Mouse (Mus musculus): ENCODE results near the gene Ndufaf5. TPM values are rescaled to one million over a fixed set of nuclear protein-coding genes. Genes with fewer than 3 reads are reported as not detected.

The Ndufaf5 gene
- total and polyA plus RNA-seq, 3 experiments, result 17.1 to 21.1 TPM; not detected in 1

DNA sequence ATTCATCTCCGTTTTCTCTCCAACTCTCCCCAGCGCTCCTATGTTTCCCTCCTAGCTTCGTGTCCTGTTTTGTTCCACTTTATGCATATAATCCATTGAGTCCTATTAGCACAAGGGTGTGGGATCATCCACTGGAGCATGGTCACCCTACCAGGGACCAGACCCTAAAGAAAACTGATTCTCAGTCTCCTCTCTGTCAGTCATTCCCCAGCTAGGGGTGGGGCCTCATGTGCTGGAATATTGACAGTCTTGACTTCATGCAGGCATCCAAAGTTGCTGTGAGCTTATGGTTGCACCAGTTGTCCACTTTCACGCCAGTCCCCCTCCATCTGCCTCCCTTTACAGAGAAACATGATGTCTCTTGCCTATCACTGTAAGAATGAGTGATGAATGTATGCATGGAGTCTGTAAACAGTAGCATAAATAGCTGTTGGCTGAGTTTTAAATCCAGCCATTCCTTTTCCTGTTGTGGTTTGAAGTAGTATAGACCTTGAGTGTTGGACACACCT, 44.1 kb downstream of the Ndufaf5 start:
- Histone ChIP-seq H3K9me3 (replicated peaks; ENCODE audit: insufficient read depth, low read length) (no peaks in the 10 kb centered on the region), H3K4me1 (ENCODE audit: control insufficient read depth in 1 of 2, insufficient read depth in 2 of 2, low read length in 2 of 2) (no peaks in the 10 kb centered on the region), H3K27me3 (ENCODE audit: control insufficient read depth in 1 of 2, insufficient read depth in 2 of 2, low read length in 2 of 2) (no peaks in the 10 kb centered on the region), H3K27ac (ENCODE audit: control insufficient read depth, low read depth, low read length) (no peak overlapping the region), H3K4me3 (ENCODE audit: control insufficient read depth in 1 of 2, insufficient read depth in 1 of 2, low read depth in 2 of 2, low read length in 2 of 2) (no peak overlapping the region), H3K36me3 (ENCODE audit: control insufficient read depth in 1 of 2, insufficient read depth in 2 of 2, low read length in 2 of 2) (no peaks in the 10 kb centered on the region), H3K79me2 (ENCODE audit: control insufficient read depth, insufficient read depth, low read length, poor library complexity) (no peaks in the 10 kb centered on the region), H3K9ac (ENCODE audit: control insufficient read depth, low read depth, low read length, poor library complexity, severe bottlenecking) (no peak overlapping the region)
- no peak for DNase-seq (ENCODE audit: low read depth, low spot score)
- no peak for TF ChIP-seq CHD1 (IDR thresholded peaks at IDR 0.05; ENCODE audit: low read depth, low read length)
- TF ChIP-seq RCOR1 (IDR thresholded peaks at IDR 0.05; ENCODE audit: low read depth, low read length), result no peak
- TF ChIP-seq TCF12 (IDR thresholded peaks at IDR 0.05; ENCODE audit: low read depth, low read length), result no peak
- TF ChIP-seq CTCF (IDR thresholded peaks at IDR 0.05 in 2 of 3, conservative IDR thresholded peaks at IDR 0.05 in 1 of 3; ENCODE audit: control insufficient read depth in 1 of 3, insufficient read depth in 1 of 3, low read depth in 2 of 3, low read length in 3 of 3, poor library complexity in 1 of 3, severe bottlenecking in 1 of 3), result no peak
- no peak for TF ChIP-seq SMC3 (IDR thresholded peaks at IDR 0.05; ENCODE audit: low read depth, low read length)
- no peak for TF ChIP-seq MXI1 (IDR thresholded peaks at IDR 0.05; ENCODE audit: low read depth, low read length)
- no peak for TF ChIP-seq POLR2AphosphoS2 (IDR thresholded peaks at IDR 0.05; ENCODE audit: low read length)
- no peak for TF ChIP-seq MYB (IDR thresholded peaks at IDR 0.05; ENCODE audit: low read depth, low read length)
- TF ChIP-seq HCFC1 (IDR thresholded peaks at IDR 0.05; ENCODE audit: low read depth, low read length), result no peak
- TF ChIP-seq NELFE (IDR thresholded peaks at IDR 0.05; ENCODE audit: low read depth, low read length), result no peak
- no peak for TF ChIP-seq UBTF (IDR thresholded peaks at IDR 0.05; ENCODE audit: borderline replicate concordance, insufficient read depth, low read depth, low read length)
- TF ChIP-seq NRF1 (IDR thresholded peaks at IDR 0.05; ENCODE audit: insufficient read depth, low read depth, low read length, poor library complexity, severe bottlenecking), result no peak
- no peak for TF ChIP-seq MYC (IDR thresholded peaks at IDR 0.05; ENCODE audit: low read depth, low read length)
- TF ChIP-seq KAT2A (conservative IDR thresholded peaks at IDR 0.05; ENCODE audit: low read depth, low read length), result no peak
- TF ChIP-seq MAX (IDR thresholded peaks at IDR 0.05; ENCODE audit: low read length), result no peak

DNA sequence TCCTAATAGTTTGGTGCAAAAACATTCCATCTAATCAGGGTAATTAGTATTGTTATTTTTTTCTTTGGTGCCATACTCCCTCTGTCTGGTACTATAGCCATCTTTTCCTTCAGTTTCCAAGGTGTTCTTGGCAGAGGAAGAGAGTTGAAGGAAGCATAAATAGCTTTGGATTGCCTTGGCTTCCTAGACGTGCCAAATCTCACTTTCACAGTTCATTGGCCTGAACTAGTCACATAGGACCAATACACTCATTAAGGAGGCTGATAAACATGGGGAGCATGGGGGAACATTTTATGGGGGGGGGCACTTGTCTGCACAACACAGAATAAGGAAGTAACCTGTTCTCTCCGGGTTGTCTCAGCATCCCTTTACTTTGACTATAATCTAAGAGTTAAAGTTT, 45.0 kb downstream of the Ndufaf5 start:
- Histone ChIP-seq H3K9ac (ENCODE audit: control insufficient read depth, low read depth, low read length, poor library complexity, severe bottlenecking) (no peak overlapping the region), H3K4me3 (ENCODE audit: control insufficient read depth in 1 of 2, insufficient read depth in 1 of 2, low read depth in 2 of 2, low read length in 2 of 2) (no peak overlapping the region), H3K79me2 (ENCODE audit: control insufficient read depth, insufficient read depth, low read length, poor library complexity) (no peaks in the 10 kb centered on the region), H3K9me3 (replicated peaks; ENCODE audit: insufficient read depth, low read length) (no peaks in the 10 kb centered on the region), H3K27ac (ENCODE audit: control insufficient read depth, low read depth, low read length) (no peak overlapping the region), H3K36me3 (ENCODE audit: control insufficient read depth in 1 of 2, insufficient read depth in 2 of 2, low read length in 2 of 2) (no peaks in the 10 kb centered on the region), H3K4me1 (ENCODE audit: control insufficient read depth in 1 of 2, insufficient read depth in 2 of 2, low read length in 2 of 2) (no peaks in the 10 kb centered on the region), H3K27me3 (ENCODE audit: control insufficient read depth in 1 of 2, insufficient read depth in 2 of 2, low read length in 2 of 2) (no peaks in the 10 kb centered on the region)
- no peak for TF ChIP-seq ELF1 (IDR thresholded peaks at IDR 0.05; ENCODE audit: low read depth, low read length)
- no peak for TF ChIP-seq HCFC1 (IDR thresholded peaks at IDR 0.05; ENCODE audit: low read depth, low read length)
- no peak for DNase-seq (ENCODE audit: low read depth, low spot score)

Measured in MEL (cell line).